Mouse (Mus musculus): ENCODE measurements around the gene Zmat3. TPM values are rescaled to one million over a fixed set of nuclear protein-coding genes. Genes with fewer than 3 reads are reported as not detected.
A peak's percentile ranks its signal among the peaks of the same experiment; 100 is the strongest.

The Zmat3 gene
- polyA plus RNA-seq, 1 experiment, result 44.8 TPM

- no peak overlapping the region for H3K27ac ChIP-seq (ENCODE audit: insufficient read depth, low read length)
- DNase-seq, result peak; percentile 33 to 43
- no peak for TF ChIP-seq CTCF (IDR thresholded peaks at IDR 0.05; ENCODE audit: borderline replicate concordance, insufficient read depth, low read depth, low read length)
- no peak for TF ChIP-seq POLR2A (IDR thresholded peaks at IDR 0.05; ENCODE audit: borderline replicate concordance, insufficient read depth, low read length)
- no peaks in the 10 kb centered on the region for H3K27me3 ChIP-seq (ENCODE audit: control insufficient read depth, insufficient read depth, low read length)
- 35% methylated on average over 12 of the region's 12 CpGs for WGBS
- no peak overlapping the region for H3K4me3 ChIP-seq (replicated peaks; ENCODE audit: insufficient read depth, low read depth, low read length)
- peaks cover 6% of the 10 kb centered on the region; the same call in 1 of the 2 replicates for H3K4me1 ChIP-seq (ENCODE audit: control insufficient read depth, insufficient read depth, low read length)
Observed at GRCm38 (mm10) chr3:32343371-32343770, 22.4 kb downstream of the Zmat3 start.

DNA sequence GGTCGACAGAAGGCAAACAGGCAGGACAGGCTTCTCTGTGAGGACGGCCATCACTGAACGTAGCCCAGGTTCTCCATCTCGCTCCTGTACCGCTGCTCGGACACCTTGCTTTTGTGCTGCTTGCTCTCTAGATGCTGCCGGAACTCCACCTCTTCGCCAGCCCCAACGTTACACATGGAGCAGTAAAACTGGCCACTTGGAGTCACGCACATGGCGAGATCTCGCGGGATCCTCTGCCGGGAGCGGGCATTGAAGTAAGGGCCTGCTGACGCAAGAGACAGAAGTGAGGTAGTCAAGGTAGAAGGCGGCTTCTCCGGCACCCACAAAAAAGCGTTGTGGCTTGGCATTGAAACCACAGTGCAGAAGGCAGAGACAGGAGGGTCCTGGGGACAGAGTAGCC is 24.4 kb downstream of the Zmat3 start:
- Histone ChIP-seq H3K27me3 (ENCODE audit: control insufficient read depth, insufficient read depth, low read length) (no peaks in the 10 kb centered on the region), H3K4me3 (replicated peaks; ENCODE audit: insufficient read depth, low read depth, low read length) (no peak overlapping the region), H3K27ac (ENCODE audit: insufficient read depth, low read length) (no peak overlapping the region), H3K4me1 (ENCODE audit: control insufficient read depth, insufficient read depth, low read length) (no peaks in the 10 kb centered on the region; the same call in 1 of the 2 replicates)
- DNase-seq, result no peak
- TF ChIP-seq POLR2A (IDR thresholded peaks at IDR 0.05; ENCODE audit: borderline replicate concordance, insufficient read depth, low read length) (no peak), CTCF (IDR thresholded peaks at IDR 0.05; ENCODE audit: borderline replicate concordance, insufficient read depth, low read depth, low read length) (no peak)
- 94% methylated on average over 19 of the region's 19 CpGs for WGBS

DNA sequence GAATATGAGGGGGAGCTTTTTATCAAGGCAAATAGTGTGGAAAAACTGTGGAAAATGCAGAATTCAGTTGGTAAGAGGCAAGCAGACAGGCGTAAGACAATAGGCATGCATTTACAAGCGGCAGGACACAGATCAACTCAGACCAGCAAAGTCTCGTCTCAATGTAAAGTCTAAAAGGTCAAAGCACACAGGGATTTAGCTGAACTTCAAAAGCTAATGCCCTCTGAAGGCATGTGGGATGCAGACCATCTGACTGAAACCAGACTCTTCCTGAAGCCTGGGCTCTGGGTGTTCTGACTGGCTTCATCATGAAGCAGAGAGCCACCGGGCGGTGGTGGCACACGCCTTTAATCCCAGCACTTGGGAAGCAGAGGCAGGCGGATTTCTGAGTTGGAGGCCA is 27.6 kb downstream of the Zmat3 start:
- TF ChIP-seq POLR2A (IDR thresholded peaks at IDR 0.05; ENCODE audit: borderline replicate concordance, insufficient read depth, low read length) (no peak), CTCF (IDR thresholded peaks at IDR 0.05; ENCODE audit: borderline replicate concordance, insufficient read depth, low read depth, low read length) (no peak)
- Histone ChIP-seq H3K4me3 (replicated peaks; ENCODE audit: insufficient read depth, low read depth, low read length) (no peak overlapping the region), H3K4me1 (ENCODE audit: control insufficient read depth, insufficient read depth, low read length) (no peaks in the 10 kb centered on the region; the same call in 1 of the 2 replicates), H3K27ac (ENCODE audit: insufficient read depth, low read length) (no peak overlapping the region), H3K27me3 (ENCODE audit: control insufficient read depth, insufficient read depth, low read length) (no peaks in the 10 kb centered on the region)
- WGBS, result 92% methylated on average over 7 of the region's 7 CpGs
- no peak for DNase-seq

DNA sequence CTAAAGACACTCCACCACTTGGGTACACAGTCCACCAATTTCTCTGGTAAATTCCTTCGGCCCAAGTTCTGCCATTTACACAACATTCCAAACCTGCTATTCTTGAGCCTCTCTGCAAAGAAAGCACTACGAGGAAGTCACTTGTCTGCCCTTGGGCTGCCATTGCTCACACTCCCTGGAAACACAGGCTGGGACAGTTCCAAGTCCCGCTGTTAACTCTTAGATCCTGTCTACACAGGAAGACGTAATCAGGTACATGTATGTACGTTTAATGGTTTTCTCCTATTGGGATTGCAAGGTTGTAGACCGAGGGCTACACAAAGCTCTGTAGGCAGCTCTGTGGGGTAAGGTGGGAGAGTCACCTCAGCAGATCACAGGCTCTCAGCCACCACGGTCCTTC is 28.0 kb downstream of the Zmat3 start:
- no peak for TF ChIP-seq POLR2A (IDR thresholded peaks at IDR 0.05; ENCODE audit: borderline replicate concordance, insufficient read depth, low read length)
- TF ChIP-seq CTCF (IDR thresholded peaks at IDR 0.05; ENCODE audit: borderline replicate concordance, insufficient read depth, low read depth, low read length), result no peak
- H3K27me3 ChIP-seq (ENCODE audit: control insufficient read depth, insufficient read depth, low read length), result no peaks in the 10 kb centered on the region
- no peak overlapping the region for H3K4me3 ChIP-seq (replicated peaks; ENCODE audit: insufficient read depth, low read depth, low read length)
- WGBS, result 78% methylated on average over 7 of the region's 7 CpGs
- no peak overlapping the region for H3K27ac ChIP-seq (ENCODE audit: insufficient read depth, low read length)
- no peak for DNase-seq
- H3K4me1 ChIP-seq (ENCODE audit: control insufficient read depth, insufficient read depth, low read length), result no peaks in the 10 kb centered on the region

DNA sequence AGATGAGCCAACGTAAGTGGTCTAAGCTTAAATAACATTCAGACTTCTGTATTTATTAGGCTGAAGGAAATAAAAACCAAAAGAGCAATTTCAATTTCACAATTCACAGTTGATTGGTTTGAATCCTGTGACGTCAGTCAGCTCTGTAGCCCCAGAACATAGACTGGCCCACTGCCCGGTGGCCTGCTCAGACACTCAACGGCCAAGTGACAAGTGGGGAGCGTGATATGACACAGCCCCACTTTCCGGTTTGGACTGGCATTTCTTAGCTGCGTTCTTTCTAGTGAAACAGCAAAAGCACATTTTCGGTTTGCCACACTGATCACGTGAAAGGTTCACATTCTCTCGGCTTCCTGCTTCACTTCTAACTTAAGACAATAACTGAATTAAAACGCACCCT is 30.9 kb downstream of the Zmat3 start:
- TF ChIP-seq POLR2A (IDR thresholded peaks at IDR 0.05; ENCODE audit: borderline replicate concordance, insufficient read depth, low read length), result no peak
- no peak for TF ChIP-seq CTCF (IDR thresholded peaks at IDR 0.05; ENCODE audit: borderline replicate concordance, insufficient read depth, low read depth, low read length)
- no peaks in the 10 kb centered on the region for H3K27me3 ChIP-seq (ENCODE audit: control insufficient read depth, insufficient read depth, low read length)
- no peaks in the 10 kb centered on the region for H3K4me1 ChIP-seq (ENCODE audit: control insufficient read depth, insufficient read depth, low read length)
- WGBS, result 55% methylated on average over 11 of the region's 11 CpGs
- no peak overlapping the region for H3K27ac ChIP-seq (ENCODE audit: insufficient read depth, low read length)
- DNase-seq, result peak in 1 of 2 experiments; percentile 26
- H3K4me3 ChIP-seq (replicated peaks; ENCODE audit: insufficient read depth, low read depth, low read length), result no peak overlapping the region

DNA sequence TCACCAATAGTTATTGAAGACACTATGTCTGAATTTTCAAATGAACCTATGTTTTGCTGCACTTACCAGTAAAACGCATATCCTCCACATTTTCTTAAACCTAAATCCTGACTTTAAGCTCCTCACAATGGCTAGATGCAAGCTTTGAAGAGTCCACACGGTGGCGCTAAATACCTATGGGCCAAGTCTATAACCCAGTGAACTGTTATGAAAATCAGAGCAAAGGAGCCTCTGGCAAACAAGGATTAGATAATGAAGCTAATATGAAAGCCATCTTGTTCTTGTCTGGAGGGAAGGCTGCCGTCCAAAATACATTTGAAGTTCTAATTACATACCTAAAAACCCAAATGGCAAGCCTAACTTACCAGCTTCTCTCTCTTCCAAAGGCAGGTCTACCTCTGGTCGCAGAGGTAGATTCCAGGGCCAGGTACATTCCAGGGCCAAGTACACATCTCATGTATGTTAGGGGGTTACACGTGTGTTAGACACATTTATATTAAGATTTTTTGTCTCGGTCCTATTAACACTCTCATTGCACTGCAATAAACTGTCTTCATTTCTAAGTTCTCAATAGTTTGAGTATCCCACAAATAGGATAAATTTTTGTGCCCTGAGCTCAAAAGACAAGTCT is 32.2 kb downstream of the Zmat3 start:
- WGBS, result 34% methylated on average over 7 of the region's 7 CpGs
- DNase-seq, result peak; percentile 71 to 82
- Histone ChIP-seq H3K4me1 (ENCODE audit: control insufficient read depth, insufficient read depth, low read length) (no peaks in the 10 kb centered on the region), H3K27ac (ENCODE audit: insufficient read depth, low read length) (no peak overlapping the region), H3K27me3 (ENCODE audit: control insufficient read depth, insufficient read depth, low read length) (no peaks in the 10 kb centered on the region), H3K4me3 (replicated peaks; ENCODE audit: insufficient read depth, low read depth, low read length) (no peak overlapping the region)
- no peak for TF ChIP-seq POLR2A (IDR thresholded peaks at IDR 0.05; ENCODE audit: borderline replicate concordance, insufficient read depth, low read length)
- TF ChIP-seq CTCF (IDR thresholded peaks at IDR 0.05; ENCODE audit: borderline replicate concordance, insufficient read depth, low read depth, low read length), result peak; percentile 46; the same call in 1 of the 2 replicates

DNA sequence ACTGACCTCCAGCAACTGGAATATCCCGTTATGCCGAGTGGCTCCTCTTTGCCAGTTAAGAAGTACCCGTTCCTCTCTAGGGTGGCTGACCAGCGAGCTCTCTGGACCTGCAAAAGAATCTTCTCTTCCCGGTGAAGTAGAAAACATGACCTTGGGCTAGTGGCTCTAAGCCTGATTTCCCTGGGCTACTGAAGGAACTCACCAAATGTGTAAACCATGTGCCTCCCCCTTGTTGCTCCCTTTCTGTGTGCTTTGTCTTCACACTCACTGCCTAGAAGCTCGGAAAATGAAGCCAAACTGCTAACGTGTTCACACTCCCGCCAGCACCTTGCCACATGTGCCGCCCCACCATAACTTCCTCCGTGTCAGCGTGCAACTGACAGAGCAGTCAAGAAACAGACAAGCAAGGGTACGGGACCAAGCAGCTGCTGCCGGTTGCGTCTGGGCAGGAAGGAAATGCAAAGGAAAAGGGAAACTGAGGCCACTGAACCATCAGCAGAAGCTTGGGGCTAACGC is 47.9 kb downstream of the Zmat3 start:
- no peak for TF ChIP-seq POLR2A (IDR thresholded peaks at IDR 0.05; ENCODE audit: borderline replicate concordance, insufficient read depth, low read length)
- no peak for TF ChIP-seq CTCF (IDR thresholded peaks at IDR 0.05; ENCODE audit: borderline replicate concordance, insufficient read depth, low read depth, low read length)
- Histone ChIP-seq H3K27ac (ENCODE audit: insufficient read depth, low read length) (no peak overlapping the region), H3K27me3 (ENCODE audit: control insufficient read depth, insufficient read depth, low read length) (no peaks in the 10 kb centered on the region), H3K4me3 (replicated peaks; ENCODE audit: insufficient read depth, low read depth, low read length) (no peak overlapping the region), H3K4me1 (ENCODE audit: control insufficient read depth, insufficient read depth, low read length) (no peaks in the 10 kb centered on the region)
- DNase-seq, result no peak
- WGBS, result 66% methylated on average over 15 of the region's 15 CpGs
